Mouse (Mus musculus) cerebellum, adult 2 months (tissue): ENCODE measurements around the gene 1700028K03Rik. TPM values are rescaled to one million over a fixed set of nuclear protein-coding genes. Genes with fewer than 3 reads are reported as not detected.

Experiments
- DNase-seq, 2 experiments: peaks; one replicate each; pipeline ENCODE4 v3.0.0; 2021
- H3K27ac ChIP-seq: fragments of 200-500 bp; 2 replicates; pipeline ENCODE4 v1.5.1; 2012; ENCODE audit warnings: low read length, control low read depth, inconsistent platforms; ENCODE audit not compliant: insufficient read depth
- H3K27me3 ChIP-seq: fragments of 200-500 bp; 2 replicates; pipeline ENCODE4 v1.6.1; 2012; ENCODE audit warnings: inconsistent platforms, mild to moderate bottlenecking, low read length, moderate library complexity; ENCODE audit not compliant: control insufficient read depth, insufficient read depth
- H3K4me1 ChIP-seq: fragments of 200-500 bp; 2 replicates; pipeline ENCODE4 v1.6.1; 2011; ENCODE audit warnings: low read length; ENCODE audit not compliant: control insufficient read depth, insufficient read depth
- H3K4me3 ChIP-seq: fragments of 200-500 bp; replicated peaks from 2 replicates; pipeline ENCODE3; 2011; ENCODE audit warnings: mild to moderate bottlenecking, low read depth, low read length, control low read depth; ENCODE audit not compliant: insufficient read depth
- CTCF ChIP-seq: fragments of 200-500 bp; IDR thresholded peaks from 2 replicates; pipeline ENCODE4 v1.5.1; 2011; ENCODE audit warnings: low read depth, mild to moderate bottlenecking, control low read depth, low read length, moderate library complexity, borderline replicate concordance; ENCODE audit not compliant: insufficient read depth
- POLR2A ChIP-seq: fragments of 200-500 bp; IDR thresholded peaks from 2 replicates; pipeline ENCODE4 v1.6.1; 2011; ENCODE audit warnings: low read length, control low read depth, borderline replicate concordance; ENCODE audit not compliant: insufficient read depth
- WGBS: fragments of 180-500 bp; shearing (Covaris S2); methylation state at CpG from one replicate; pipeline ENCODE4 v1.1.7; 2018; 5-methylcytosine and 5-hydroxymethylcytosine counted together
- polyA plus RNA-seq: library from polyadenylated mRNA; depleted of rRNA; stranded (reverse); fragments of >200 nt; gene quantifications from 2 replicates; pipeline ENCODE4 v1.2.3, GENCODE M21; 2012

1700028K03Rik gene
- polyA plus RNA-seq, 1 experiment = 0.21 TPM

DNA sequence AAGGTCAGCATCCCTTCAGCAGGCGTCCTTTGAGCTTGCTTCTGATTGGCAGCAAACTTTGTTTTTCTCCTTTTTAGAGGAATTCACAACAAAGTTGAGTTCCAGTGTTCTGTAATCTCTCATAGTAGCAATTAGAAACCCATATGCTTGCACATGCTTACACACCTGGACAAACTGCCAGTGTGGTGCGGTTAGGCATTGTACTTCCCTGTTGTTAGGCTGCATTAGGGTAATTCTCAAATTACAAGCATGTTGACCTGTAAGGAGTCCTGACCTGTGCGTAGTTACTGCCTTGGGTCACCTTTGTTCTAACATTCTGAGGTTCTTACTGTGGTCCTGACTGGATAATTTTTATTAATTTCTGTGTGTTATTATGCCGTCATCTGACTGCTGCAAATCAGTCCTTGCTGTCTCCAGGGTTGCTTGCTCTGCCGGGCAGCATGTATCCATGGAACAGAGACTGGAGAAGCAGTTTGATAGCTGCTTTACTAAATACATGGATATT, 35.7 kb upstream of the 1700028K03Rik start:
- 9% methylated on average over 5 of the region's 5 CpGs for WGBS
- H3K27me3 ChIP-seq = no peaks in the 10 kb centered on the region
- peak overlapping the region; percentile 90 for H3K27ac ChIP-seq
- peak overlapping the region; percentile 79 for H3K4me3 ChIP-seq
- no peak for TF ChIP-seq POLR2A
- peak; percentile 44 to 55 for DNase-seq
- peaks cover 16% of the 10 kb centered on the region for H3K4me1 ChIP-seq

DNA sequence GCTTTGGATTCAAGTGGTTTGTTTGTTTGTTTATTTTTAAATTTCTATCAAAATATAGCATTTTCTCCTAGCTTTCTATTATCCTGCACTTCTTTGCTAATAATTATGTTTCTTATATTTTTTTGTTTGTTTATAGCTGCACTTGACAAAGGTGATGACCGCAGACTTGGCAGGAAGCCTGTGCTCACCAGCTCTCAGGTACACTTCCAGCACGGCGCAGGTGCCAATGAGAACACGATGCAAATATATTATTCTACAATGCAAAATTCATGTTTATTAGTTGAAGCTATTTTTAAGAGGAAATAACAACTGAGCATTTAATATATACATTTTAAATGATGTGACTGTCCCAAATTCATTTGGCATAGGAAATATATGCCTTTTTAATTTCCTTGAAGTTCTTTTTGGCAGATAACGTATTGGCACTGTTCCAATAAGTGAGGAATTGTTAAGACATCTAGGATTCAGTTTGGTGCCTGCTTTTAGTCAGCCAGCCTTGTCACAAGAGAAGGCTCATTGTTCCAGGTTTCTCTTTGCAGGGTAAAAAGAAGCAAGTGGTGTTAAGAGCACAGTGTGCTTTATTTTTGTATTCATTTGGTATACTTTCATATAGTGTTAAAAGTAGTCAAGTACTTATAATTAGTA, 34.5 kb upstream of the 1700028K03Rik start:
- H3K4me3 ChIP-seq = peak overlapping the region; percentile 20
- TF ChIP-seq CTCF = no peak
- no peak for TF ChIP-seq POLR2A
- peak; percentile 76 to 84 for DNase-seq
- peaks cover 20% of the 10 kb centered on the region for H3K4me1 ChIP-seq
- no peak overlapping the region for H3K27ac ChIP-seq
- H3K27me3 ChIP-seq = no peaks in the 10 kb centered on the region
- WGBS = 15% methylated on average over 5 of the region's 5 CpGs

DNA sequence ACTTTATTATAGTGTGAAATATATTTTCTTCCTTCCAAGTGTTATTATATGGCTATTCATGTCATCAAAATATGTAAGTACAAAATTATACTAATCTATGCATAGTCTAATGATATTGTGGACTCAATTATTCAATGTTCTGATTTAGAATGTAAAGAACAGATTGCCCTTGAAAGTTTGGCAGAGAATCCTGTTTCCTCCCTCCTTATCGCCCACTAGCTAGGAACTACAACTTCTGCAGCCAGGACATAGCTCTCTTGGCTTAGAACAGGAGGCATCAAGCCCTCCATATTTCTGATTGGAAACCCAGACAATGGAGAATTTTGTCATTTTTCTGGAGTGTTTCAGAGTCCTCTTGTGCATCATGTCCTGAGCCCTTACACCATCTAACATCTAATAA, 33.8 kb upstream of the 1700028K03Rik start:
- DNase-seq = no peak
- no peak for TF ChIP-seq POLR2A
- TF ChIP-seq CTCF = no peak
- WGBS = 26% methylated on average over 1 of the region's 1 CpGs
- Histone ChIP-seq H3K4me3 (no peak overlapping the region), H3K4me1 (peaks cover 17% of the 10 kb centered on the region), H3K27me3 (no peaks in the 10 kb centered on the region), H3K27ac (no peak overlapping the region)

- no peak within 1 kb of the TSS for H3K27ac ChIP-seq
- DNase-seq = no peak
- WGBS = 83% methylated on average over 4 of the region's 4 CpGs
- H3K4me3 ChIP-seq = no peak within 1 kb of the TSS
- H3K27me3 ChIP-seq = no peaks in the 10 kb centered on the region
- H3K4me1 ChIP-seq = peaks cover 9% of the 10 kb centered on the region; the same call in 1 of the 2 replicates
- TF ChIP-seq POLR2A (no peak), CTCF (no peak)
These were observed 27.2 kb upstream of the 1700028K03Rik start, which contains the start of gene Gm42669 for GRCm38 (mm10) chr5:107507321-107507720. Gene Gm42669 (plus strand): TSS chr5:107507621.

DNA sequence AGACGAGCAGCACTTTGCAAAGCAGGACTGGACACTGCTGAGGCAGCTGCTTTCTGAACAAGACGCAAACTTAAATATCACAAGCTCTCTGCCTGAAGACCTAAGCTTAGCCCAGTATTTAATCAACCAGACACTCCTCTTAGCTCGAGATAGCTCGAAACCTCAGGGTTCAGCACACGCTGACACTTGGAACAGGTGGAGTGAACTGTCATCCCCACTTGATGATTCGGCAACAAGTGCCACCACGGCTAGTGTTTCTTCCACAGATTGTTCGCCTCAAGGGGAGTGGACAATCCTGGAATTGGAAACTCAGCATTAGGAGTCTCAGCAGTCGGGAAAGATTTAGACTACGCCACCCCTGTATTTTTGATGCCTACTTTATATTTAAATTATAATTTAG, 24.0 kb upstream of the 1700028K03Rik start:
- Histone ChIP-seq H3K27me3 (no peaks in the 10 kb centered on the region), H3K4me1 (0 out of 2 replicates have a peak, but pooled peaks cover 3% of the 10 kb centered on the region), H3K27ac (no peak overlapping the region), H3K4me3 (no peak overlapping the region)
- no peak for DNase-seq
- 78% methylated on average over 10 of the region's 10 CpGs for WGBS
- TF ChIP-seq CTCF = no peak
- TF ChIP-seq POLR2A = no peak

GRCm38 (mm10) chr5:107511326-107511725, 23.2 kb upstream of the 1700028K03Rik start:
- WGBS = 72% methylated on average over 2 of the region's 2 CpGs
- no peak overlapping the region for H3K4me3 ChIP-seq
- TF ChIP-seq CTCF (no peak), POLR2A (no peak)
- DNase-seq = no peak
- H3K4me1 ChIP-seq = 0 out of 2 replicates have a peak, but pooled peaks cover 3% of the 10 kb centered on the region
- H3K27ac ChIP-seq = no peak overlapping the region
- H3K27me3 ChIP-seq = no peaks in the 10 kb centered on the region

GRCm38 (mm10) chr5:107513583-107513982, 20.9 kb upstream of the 1700028K03Rik start:
- Histone ChIP-seq H3K27ac (no peak overlapping the region), H3K4me3 (no peak overlapping the region), H3K27me3 (no peaks in the 10 kb centered on the region), H3K4me1 (0 out of 2 replicates have a peak, but pooled peaks cover 3% of the 10 kb centered on the region)
- WGBS = 29% methylated on average over 7 of the region's 7 CpGs
- DNase-seq = peak; percentile 60 to 64
- TF ChIP-seq CTCF = peak; percentile 83
- TF ChIP-seq POLR2A = no peak

- DNase-seq = no peak
- no peak for TF ChIP-seq CTCF
- no peak for TF ChIP-seq POLR2A
- H3K27ac ChIP-seq = no peak overlapping the region
These were observed 19.1 kb upstream of the 1700028K03Rik start for GRCm38 (mm10) chr5:107515453-107515852.

More at GRCm38 (mm10) chr5:107515453-107515852, 19.1 kb upstream of the 1700028K03Rik start:
- H3K4me1 ChIP-seq = 0 out of 2 replicates have a peak, but pooled peaks cover 3% of the 10 kb centered on the region
- H3K27me3 ChIP-seq = no peaks in the 10 kb centered on the region
- 90% methylated on average over 3 of the region's 3 CpGs for WGBS
- no peak overlapping the region for H3K4me3 ChIP-seq
